Mouse (Mus musculus): ENCODE data around the gene Tac4. TPM values are rescaled to one million over a fixed set of nuclear protein-coding genes. Genes with fewer than 3 reads are reported as not detected.

Gene Tac4
- polyA plus RNA-seq, 1 experiment from 2014 or later, result not detected

- no peaks in the 10 kb centered on the region for H3K9me3 ChIP-seq (replicated peaks)
- H3K27me3 ChIP-seq (ENCODE audit: low read depth, poor library complexity, severe bottlenecking), result peaks cover under 1% of the 10 kb centered on the region; the same call in 1 of the 2 replicates
- H3K4me1 ChIP-seq, result peaks cover 39% of the 10 kb centered on the region
- 46% methylated on average over 6 of the region's 6 CpGs for WGBS
- H3K4me3 ChIP-seq, result no peak overlapping the region
- DNase-seq (ENCODE audit: low spot score), result no peak
- peaks cover 34% of the 10 kb centered on the region for H3K36me3 ChIP-seq
- H3K27ac ChIP-seq (replicated peaks), result no peak overlapping the region
Measured at GRCm38 (mm10) chr11:95266540-95267245, 5.4 kb downstream of the Tac4 start.

- no peak overlapping the region for H3K27ac ChIP-seq (replicated peaks)
- H3K9me3 ChIP-seq (replicated peaks), result no peaks in the 10 kb centered on the region
- H3K4me1 ChIP-seq, result no peaks in the 10 kb centered on the region
- peaks cover 100% of the 10 kb centered on the region for H3K36me3 ChIP-seq
- WGBS, result 91% methylated on average over 5 of the region's 5 CpGs
- DNase-seq (ENCODE audit: low spot score), result no peak
- no peaks in the 10 kb centered on the region for H3K27me3 ChIP-seq (ENCODE audit: low read depth, poor library complexity, severe bottlenecking)
- no peak overlapping the region for H3K4me3 ChIP-seq
Measured at GRCm38 (mm10) chr11:95273661-95274060, 12.3 kb downstream of the Tac4 start.

GRCm38 (mm10) chr11:95274613-95275012 is 13.3 kb downstream of the Tac4 start:
- H3K36me3 ChIP-seq, result peaks cover 100% of the 10 kb centered on the region
- no peak overlapping the region for H3K27ac ChIP-seq (replicated peaks)
- 91% methylated on average over 3 of the region's 3 CpGs for WGBS
- no peak for DNase-seq (ENCODE audit: low spot score)
- H3K27me3 ChIP-seq (ENCODE audit: low read depth, poor library complexity, severe bottlenecking), result no peaks in the 10 kb centered on the region
- no peaks in the 10 kb centered on the region for H3K9me3 ChIP-seq (replicated peaks)
- H3K4me1 ChIP-seq, result no peaks in the 10 kb centered on the region
- H3K4me3 ChIP-seq, result no peak overlapping the region

- no peak overlapping the region for H3K27ac ChIP-seq (replicated peaks)
- H3K27me3 ChIP-seq (ENCODE audit: low read depth, poor library complexity, severe bottlenecking), result no peaks in the 10 kb centered on the region
- DNase-seq (ENCODE audit: low spot score), result no peak
- WGBS, result 92% methylated on average over 6 of the region's 6 CpGs
- no peaks in the 10 kb centered on the region for H3K4me1 ChIP-seq
- no peaks in the 10 kb centered on the region for H3K9me3 ChIP-seq (replicated peaks)
- H3K4me3 ChIP-seq, result no peak overlapping the region
- peaks cover 100% of the 10 kb centered on the region for H3K36me3 ChIP-seq
Measured at GRCm38 (mm10) chr11:95276056-95276455, 14.7 kb downstream of the Tac4 start.

GRCm38 (mm10) chr11:95279061-95279659 is 17.8 kb downstream of the Tac4 start:
- H3K36me3 ChIP-seq, result peaks cover 100% of the 10 kb centered on the region
- WGBS, result 90% methylated on average over 4 of the region's 4 CpGs

GRCm38 (mm10) chr11:95282331-95282730 is 21.0 kb downstream of the Tac4 start:
- peaks cover 100% of the 10 kb centered on the region for H3K36me3 ChIP-seq
- no peaks in the 10 kb centered on the region for H3K4me1 ChIP-seq
- no peak overlapping the region for H3K27ac ChIP-seq (replicated peaks)
- no peaks in the 10 kb centered on the region for H3K27me3 ChIP-seq (ENCODE audit: low read depth, poor library complexity, severe bottlenecking)
- H3K9me3 ChIP-seq (replicated peaks), result no peaks in the 10 kb centered on the region
- DNase-seq (ENCODE audit: low spot score), result no peak
- 96% methylated on average over 5 of the region's 5 CpGs for WGBS
- no peak overlapping the region for H3K4me3 ChIP-seq

More at GRCm38 (mm10) chr11:95279061-95279659, 17.8 kb downstream of the Tac4 start:
- no peaks in the 10 kb centered on the region for H3K9me3 ChIP-seq (replicated peaks)
- no peak overlapping the region for H3K27ac ChIP-seq (replicated peaks)
- H3K4me1 ChIP-seq, result no peaks in the 10 kb centered on the region
- H3K4me3 ChIP-seq, result no peak overlapping the region
- DNase-seq (ENCODE audit: low spot score), result no peak
- no peaks in the 10 kb centered on the region for H3K27me3 ChIP-seq (ENCODE audit: low read depth, poor library complexity, severe bottlenecking)

- peaks cover 93% of the 10 kb centered on the region for H3K36me3 ChIP-seq
- 88% methylated on average over 4 of the region's 4 CpGs for WGBS
- H3K4me1 ChIP-seq, result no peaks in the 10 kb centered on the region
- no peak overlapping the region for H3K4me3 ChIP-seq
- no peaks in the 10 kb centered on the region for H3K27me3 ChIP-seq (ENCODE audit: low read depth, poor library complexity, severe bottlenecking)
- no peaks in the 10 kb centered on the region for H3K9me3 ChIP-seq (replicated peaks)
- no peak overlapping the region for H3K27ac ChIP-seq (replicated peaks)
- no peak for DNase-seq (ENCODE audit: low spot score)
Measured at GRCm38 (mm10) chr11:95291998-95292397, 30.7 kb downstream of the Tac4 start.

- Histone ChIP-seq H3K36me3 (peaks cover 93% of the 10 kb centered on the region), H3K4me3 (no peak overlapping the region), H3K4me1 (no peaks in the 10 kb centered on the region), H3K9me3 (replicated peaks) (no peaks in the 10 kb centered on the region), H3K27ac (replicated peaks) (no peak overlapping the region), H3K27me3 (ENCODE audit: low read depth, poor library complexity, severe bottlenecking) (no peaks in the 10 kb centered on the region)
- DNase-seq (ENCODE audit: low spot score), result no peak
- 92% methylated on average over 8 of the region's 8 CpGs for WGBS
Measured at GRCm38 (mm10) chr11:95293017-95293624, 31.8 kb downstream of the Tac4 start.

GRCm38 (mm10) chr11:95295736-95296135 is 34.4 kb downstream of the Tac4 start:
- Histone ChIP-seq H3K36me3 (peaks cover 93% of the 10 kb centered on the region), H3K9me3 (replicated peaks) (no peaks in the 10 kb centered on the region), H3K4me3 (no peak overlapping the region), H3K4me1 (no peaks in the 10 kb centered on the region), H3K27ac (replicated peaks) (no peak overlapping the region), H3K27me3 (ENCODE audit: low read depth, poor library complexity, severe bottlenecking) (no peaks in the 10 kb centered on the region)
- 93% methylated on average over 13 of the region's 13 CpGs for WGBS
- DNase-seq (ENCODE audit: low spot score), result no peak

- DNase-seq (ENCODE audit: low spot score), result peak; percentile 30
- no peaks in the 10 kb centered on the region for H3K27me3 ChIP-seq (ENCODE audit: low read depth, poor library complexity, severe bottlenecking)
- peaks cover 93% of the 10 kb centered on the region for H3K36me3 ChIP-seq
- no peak overlapping the region for H3K27ac ChIP-seq (replicated peaks)
- 21% methylated on average over 2 of the region's 2 CpGs for WGBS
- no peaks in the 10 kb centered on the region for H3K4me1 ChIP-seq
- no peaks in the 10 kb centered on the region for H3K9me3 ChIP-seq (replicated peaks)
- no peak overlapping the region for H3K4me3 ChIP-seq
Measured at GRCm38 (mm10) chr11:95298146-95298545, 36.8 kb downstream of the Tac4 start.

- WGBS, result 96% methylated on average over 12 of the region's 12 CpGs
- Histone ChIP-seq H3K4me1 (no peaks in the 10 kb centered on the region), H3K9me3 (replicated peaks) (no peaks in the 10 kb centered on the region), H3K4me3 (no peak overlapping the region), H3K27me3 (ENCODE audit: low read depth, poor library complexity, severe bottlenecking) (no peaks in the 10 kb centered on the region), H3K27ac (replicated peaks) (no peak overlapping the region), H3K36me3 (peaks cover 93% of the 10 kb centered on the region)
- no peak for DNase-seq (ENCODE audit: low spot score)
Measured at GRCm38 (mm10) chr11:95299886-95300285, 38.6 kb downstream of the Tac4 start.

- H3K27me3 ChIP-seq (ENCODE audit: low read depth, poor library complexity, severe bottlenecking), result no peaks in the 10 kb centered on the region
- no peaks in the 10 kb centered on the region for H3K4me1 ChIP-seq
- no peaks in the 10 kb centered on the region for H3K9me3 ChIP-seq (replicated peaks)
- no peak overlapping the region for H3K4me3 ChIP-seq
- no peak for DNase-seq (ENCODE audit: low spot score)
- no peak overlapping the region for H3K27ac ChIP-seq (replicated peaks)
- 91% methylated on average over 3 of the region's 3 CpGs for WGBS
- H3K36me3 ChIP-seq, result peaks cover 98% of the 10 kb centered on the region
Measured at GRCm38 (mm10) chr11:95301772-95302171, 40.4 kb downstream of the Tac4 start.

GRCm38 (mm10) chr11:95305600-95305999 is 44.3 kb downstream of the Tac4 start:
- Histone ChIP-seq H3K4me3 (no peak overlapping the region), H3K27ac (replicated peaks) (no peak overlapping the region), H3K9me3 (replicated peaks) (no peaks in the 10 kb centered on the region), H3K4me1 (peaks cover 13% of the 10 kb centered on the region), H3K27me3 (ENCODE audit: low read depth, poor library complexity, severe bottlenecking) (no peaks in the 10 kb centered on the region), H3K36me3 (peaks cover 60% of the 10 kb centered on the region)
- DNase-seq (ENCODE audit: low spot score), result no peak
- WGBS, result 93% methylated on average over 7 of the region's 7 CpGs

Measured in midbrain, embryonic 10.5 days (tissue).